Mouse (Mus musculus) cerebellum, adult 2 months (tissue): ENCODE measurements around the gene Hpca. TPM values are rescaled to one million over a fixed set of nuclear protein-coding genes. Genes with fewer than 3 reads are reported as not detected.
A peak's percentile ranks its signal among the peaks of the same experiment; 100 is the strongest.

ENCODE experiments used
- DNase-seq, 2 experiments: peaks; one replicate each; pipeline ENCODE4 v3.0.0; 2021
- H3K27ac ChIP-seq: fragments of 200-500 bp; 2 replicates; pipeline ENCODE4 v1.5.1; 2012; ENCODE audit warnings: low read length, control low read depth, inconsistent platforms; ENCODE audit not compliant: insufficient read depth
- H3K27me3 ChIP-seq: fragments of 200-500 bp; 2 replicates; pipeline ENCODE4 v1.6.1; 2012; ENCODE audit warnings: inconsistent platforms, mild to moderate bottlenecking, low read length, moderate library complexity; ENCODE audit not compliant: control insufficient read depth, insufficient read depth
- H3K4me1 ChIP-seq: fragments of 200-500 bp; 2 replicates; pipeline ENCODE4 v1.6.1; 2011; ENCODE audit warnings: low read length; ENCODE audit not compliant: control insufficient read depth, insufficient read depth
- H3K4me3 ChIP-seq: fragments of 200-500 bp; replicated peaks from 2 replicates; pipeline ENCODE3; 2011; ENCODE audit warnings: mild to moderate bottlenecking, low read depth, low read length, control low read depth; ENCODE audit not compliant: insufficient read depth
- CTCF ChIP-seq: fragments of 200-500 bp; IDR thresholded peaks from 2 replicates; pipeline ENCODE4 v1.5.1; 2011; ENCODE audit warnings: low read depth, mild to moderate bottlenecking, control low read depth, low read length, moderate library complexity, borderline replicate concordance; ENCODE audit not compliant: insufficient read depth
- POLR2A ChIP-seq: fragments of 200-500 bp; IDR thresholded peaks from 2 replicates; pipeline ENCODE4 v1.6.1; 2011; ENCODE audit warnings: low read length, control low read depth, borderline replicate concordance; ENCODE audit not compliant: insufficient read depth
- WGBS: fragments of 180-500 bp; shearing (Covaris S2); methylation state at CpG from one replicate; pipeline ENCODE4 v1.1.7; 2018; 5-methylcytosine and 5-hydroxymethylcytosine counted together
- polyA plus RNA-seq: library from polyadenylated mRNA; depleted of rRNA; stranded (reverse); fragments of >200 nt; gene quantifications from 2 replicates; pipeline ENCODE4 v1.2.3, GENCODE M21; 2012

Hpca gene
- polyA plus RNA-seq, 1 experiment = 176 TPM

DNA sequence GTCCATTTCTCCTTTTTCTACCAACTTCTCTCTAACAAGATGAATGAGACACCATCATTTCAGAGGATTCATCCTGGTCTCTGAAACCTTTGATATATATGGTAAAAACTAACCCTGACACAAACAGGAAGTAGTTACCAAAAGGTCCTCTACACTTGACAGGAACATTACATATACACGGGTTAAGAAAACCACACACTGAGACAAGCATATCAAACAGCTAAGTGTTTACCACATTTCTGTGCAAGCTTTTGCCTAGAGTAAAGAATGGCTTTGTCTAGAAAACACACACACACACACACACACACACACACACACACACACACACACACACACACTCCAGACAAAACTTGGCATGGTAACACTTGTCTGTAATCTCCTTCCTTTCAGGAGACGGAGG, 24.6 kb upstream of the Hpca start:
- no peak overlapping the region for H3K27ac ChIP-seq
- H3K4me1 ChIP-seq = peaks cover 42% of the 10 kb centered on the region
- no peak for TF ChIP-seq CTCF
- TF ChIP-seq POLR2A = no peak
- no peak overlapping the region for H3K4me3 ChIP-seq
- WGBS = 45% methylated on average over 2 of the region's 2 CpGs
- no peak for DNase-seq
- no peaks in the 10 kb centered on the region for H3K27me3 ChIP-seq

DNA sequence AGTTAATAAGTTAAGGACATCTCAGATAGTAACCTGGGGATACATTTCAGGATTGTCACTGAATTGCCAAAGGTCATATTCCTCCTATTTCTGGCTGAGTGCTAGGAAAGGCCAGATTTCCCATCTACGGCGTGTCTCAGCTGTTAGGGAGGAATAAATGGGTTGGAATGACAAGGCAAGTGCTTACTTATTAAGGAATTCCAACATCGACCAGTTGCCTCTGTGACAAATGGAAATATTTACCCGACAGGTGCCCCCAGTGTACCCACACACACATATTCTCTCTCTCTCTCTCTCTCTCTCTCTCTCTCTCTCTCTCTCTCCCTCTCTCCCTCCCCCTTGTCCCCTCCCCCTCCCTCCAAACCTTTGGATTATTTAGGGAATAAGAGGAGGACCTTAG, 24.1 kb upstream of the Hpca start:
- no peak overlapping the region for H3K4me3 ChIP-seq
- H3K4me1 ChIP-seq = peaks cover 47% of the 10 kb centered on the region
- WGBS = 31% methylated on average over 4 of the region's 4 CpGs
- DNase-seq = no peak
- no peaks in the 10 kb centered on the region for H3K27me3 ChIP-seq
- TF ChIP-seq CTCF = no peak
- H3K27ac ChIP-seq = no peak overlapping the region

DNA sequence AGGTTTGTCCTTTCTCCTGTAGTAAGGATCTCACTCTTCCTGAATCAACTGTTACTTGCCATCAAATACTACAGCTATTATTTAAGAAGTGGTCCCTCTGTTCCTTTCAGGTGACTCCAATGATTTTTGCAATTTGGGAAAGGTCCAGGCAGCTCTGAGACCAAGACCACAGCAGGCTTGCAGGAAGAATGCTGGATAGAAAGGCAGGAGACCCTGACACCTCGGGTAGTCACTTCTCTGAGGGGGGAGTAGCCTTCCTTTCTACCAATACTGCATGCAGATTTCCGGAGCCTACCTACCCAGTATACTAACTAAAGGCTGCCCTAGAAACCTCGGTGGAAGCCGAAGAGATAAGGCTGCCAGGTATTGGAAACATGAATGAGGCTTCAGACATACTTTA, 23.6 kb upstream of the Hpca start:
- Histone ChIP-seq H3K4me1 (peaks cover 48% of the 10 kb centered on the region), H3K27ac (peak overlapping the region; percentile 86; the same call in 1 of the 2 replicates), H3K27me3 (no peaks in the 10 kb centered on the region), H3K4me3 (no peak overlapping the region)
- no peak for DNase-seq
- 28% methylated on average over 4 of the region's 4 CpGs for WGBS
- TF ChIP-seq CTCF = no peak
- TF ChIP-seq POLR2A = no peak

DNA sequence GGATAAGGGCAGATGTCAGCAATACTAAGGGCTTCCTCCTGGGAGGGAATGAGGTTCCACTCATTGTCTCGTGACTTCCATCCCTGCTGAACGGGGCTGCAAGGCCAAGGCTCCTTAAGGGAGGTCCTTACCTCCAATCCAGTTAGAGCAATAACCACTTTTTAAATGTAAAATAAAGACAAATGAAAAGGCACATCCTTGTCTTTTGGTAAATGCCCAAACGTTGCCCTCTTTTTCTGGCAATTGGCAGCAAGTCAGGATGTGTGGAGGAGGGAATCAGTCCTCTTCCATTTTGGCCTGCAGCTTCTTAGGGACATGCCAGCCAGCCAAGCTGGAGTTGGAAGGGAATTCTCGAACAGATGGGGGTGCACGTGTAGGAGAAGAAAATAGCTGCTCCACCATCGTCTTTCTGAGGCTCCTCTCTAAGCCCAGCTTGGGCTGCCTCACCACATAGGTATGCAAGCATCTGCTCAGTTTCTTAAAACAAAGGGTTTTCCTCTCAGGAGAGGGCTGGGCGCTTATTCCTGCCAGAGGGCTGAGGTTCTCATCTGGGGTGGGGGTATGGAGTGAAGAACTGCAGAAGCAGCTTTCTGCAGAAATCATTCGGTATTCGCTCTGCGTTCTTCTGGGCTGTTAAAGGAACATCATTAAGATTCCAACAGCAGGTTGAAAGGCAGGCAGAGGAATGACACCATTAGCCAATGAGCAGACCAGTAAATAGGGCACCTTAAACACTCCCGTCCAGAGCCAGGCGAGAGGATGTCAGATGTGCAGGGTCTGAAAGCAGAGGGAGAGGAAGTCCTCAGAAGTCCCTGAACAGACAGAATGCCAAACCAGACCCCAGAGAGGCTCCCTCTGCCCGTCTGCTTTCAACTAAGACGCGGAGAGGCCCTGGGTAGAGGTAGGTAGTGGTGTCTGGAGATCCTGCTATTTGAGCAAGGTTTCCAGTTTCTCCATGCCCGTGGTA, 22.8 kb upstream of the Hpca start:
- peak; percentile 89 to 95 for DNase-seq
- 7% methylated on average over 16 of the region's 16 CpGs for WGBS
- TF ChIP-seq CTCF (no peak), POLR2A (no peak)
- Histone ChIP-seq H3K4me1 (peaks cover 48% of the 10 kb centered on the region), H3K27me3 (no peaks in the 10 kb centered on the region), H3K27ac (peak overlapping the region; percentile 86), H3K4me3 (no peak overlapping the region)

DNA sequence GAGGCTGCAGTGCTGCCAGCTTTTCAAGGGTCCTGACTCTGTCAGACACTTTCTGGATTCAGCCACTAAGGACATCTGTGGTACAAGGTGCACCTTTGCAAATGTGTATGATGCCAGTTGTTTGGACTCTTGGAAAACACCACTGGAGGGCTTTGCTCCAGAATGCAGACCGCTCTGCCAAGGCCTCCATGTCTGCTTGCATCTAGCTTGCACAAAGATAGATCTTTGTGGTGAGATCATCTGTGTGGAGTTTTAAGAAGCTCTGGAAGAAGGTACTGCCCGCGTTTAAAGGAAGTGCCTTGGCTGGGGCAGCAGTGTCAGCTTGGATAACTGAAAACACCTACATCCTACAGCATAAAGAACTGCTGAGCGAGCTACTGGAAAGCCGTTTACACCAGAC, 21.7 kb upstream of the Hpca start:
- WGBS = 50% methylated on average over 5 of the region's 5 CpGs
- Histone ChIP-seq H3K4me1 (peaks cover 51% of the 10 kb centered on the region), H3K27me3 (no peaks in the 10 kb centered on the region), H3K4me3 (no peak overlapping the region), H3K27ac (peak overlapping the region; percentile 69; the same call in 1 of the 2 replicates)
- DNase-seq = peak in 1 of 2 experiments; percentile 35
- no peak for TF ChIP-seq POLR2A
- TF ChIP-seq CTCF = no peak

DNA sequence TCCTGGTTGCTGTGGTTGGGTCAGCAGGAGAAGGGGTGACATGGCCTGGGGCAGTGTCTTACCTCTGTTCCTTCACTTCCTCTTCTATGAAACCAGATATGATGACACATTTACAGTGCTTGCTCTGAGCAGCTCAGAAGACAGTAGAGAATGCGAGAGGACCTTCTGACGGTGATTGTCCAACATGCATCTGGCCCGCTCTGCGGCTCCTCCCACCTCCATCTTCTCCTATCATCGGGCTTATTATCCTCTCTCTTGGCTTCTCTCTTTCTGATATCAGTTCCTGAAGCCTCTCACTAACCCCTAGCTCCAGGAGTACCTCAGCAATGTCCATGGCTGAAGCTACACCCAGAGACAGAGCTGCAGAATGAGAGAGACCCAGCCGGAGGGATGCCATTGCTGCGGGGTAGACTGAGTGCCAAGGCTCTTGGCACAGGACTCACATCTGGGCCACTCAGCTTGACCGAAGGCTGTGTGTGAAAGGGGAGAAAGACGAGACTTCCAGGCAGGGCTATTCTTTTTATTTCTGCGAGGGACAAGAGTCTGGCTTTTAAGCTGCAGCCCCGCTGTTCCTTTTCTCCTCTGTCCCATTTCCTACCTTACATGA, 20.7 kb upstream of the Hpca start:
- Histone ChIP-seq H3K4me3 (no peak overlapping the region), H3K4me1 (peaks cover 60% of the 10 kb centered on the region), H3K27me3 (no peaks in the 10 kb centered on the region), H3K27ac (peak overlapping the region; percentile 42)
- TF ChIP-seq POLR2A (no peak), CTCF (no peak)
- 42% methylated on average over 11 of the region's 11 CpGs for WGBS
- DNase-seq = peak; percentile 41 to 48

DNA sequence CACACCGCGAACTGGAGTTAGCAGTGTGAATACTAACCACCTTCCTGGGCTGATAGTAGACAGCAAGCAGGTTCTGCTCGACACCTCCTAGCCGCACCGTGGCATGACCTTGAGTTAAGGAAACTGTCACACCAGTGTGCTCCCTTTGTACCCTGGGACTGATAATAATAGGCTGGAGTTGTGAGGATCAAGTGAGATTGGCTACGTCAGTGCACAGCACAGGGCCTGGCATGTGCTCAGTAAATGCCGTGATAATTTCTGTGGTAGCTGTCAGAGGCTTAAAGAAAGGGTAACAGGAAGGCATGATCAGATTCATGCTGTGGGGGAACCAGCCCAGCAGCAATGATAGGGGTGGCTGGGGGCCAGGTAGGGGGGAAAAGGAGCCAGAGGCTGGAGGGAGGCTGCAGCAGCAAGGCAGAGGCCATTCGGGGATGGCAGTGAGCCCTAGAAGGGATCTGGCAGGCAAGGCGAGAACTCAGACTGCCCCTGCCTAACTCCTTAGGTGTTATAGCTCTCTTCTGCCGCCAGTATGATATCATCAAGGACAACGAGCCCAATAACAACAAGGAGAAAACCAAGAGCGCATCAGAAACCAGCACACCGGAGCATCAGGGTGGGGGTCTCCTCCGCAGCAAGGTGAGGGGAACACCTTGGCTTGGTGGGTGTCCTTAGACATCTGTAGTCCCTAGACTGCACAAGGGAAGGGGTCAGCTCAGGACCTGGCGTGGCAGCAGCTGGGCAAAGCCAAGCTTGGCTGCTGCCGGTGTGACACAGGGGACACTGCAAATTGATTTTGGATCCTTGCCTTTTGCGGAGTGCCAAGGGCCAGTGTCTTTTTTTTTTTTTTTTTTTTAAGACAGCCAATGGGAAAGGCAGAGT, 20.0 kb upstream of the Hpca start:
- Histone ChIP-seq H3K27me3 (no peaks in the 10 kb centered on the region), H3K27ac (peak overlapping the region; percentile 42), H3K4me3 (no peak overlapping the region), H3K4me1 (peaks cover 62% of the 10 kb centered on the region)
- DNase-seq = peak; percentile 48 to 51
- 19% methylated on average over 17 of the region's 17 CpGs for WGBS
- TF ChIP-seq POLR2A (no peak), CTCF (no peak)
